Mouse (Mus musculus) MEL (cell line): ENCODE results near the gene Cdca5. TPM values are rescaled to one million over a fixed set of nuclear protein-coding genes. Genes with fewer than 3 reads are reported as not detected.

Experiments used
- DNase-seq: peaks from one replicate; pipeline ENCODE4 v3.0.0; 2011; ENCODE audit warnings: low read depth, low spot score
- H3K27ac ChIP-seq: 2 replicates; pipeline ENCODE4 v1.5.1; 2012; ENCODE audit warnings: low read depth, mild to moderate bottlenecking, control low read depth, low read length, moderate library complexity; ENCODE audit not compliant: control insufficient read depth
- H3K27me3 ChIP-seq, 2 experiments: fragments of 150-350 bp in 1 of 2; sonication (generic) in 1 of 2; 2 replicates each; pipeline ENCODE4 v1.6.1; 2012; ENCODE audit warnings: low read length in 2 of 2, mild to moderate bottlenecking in 2 of 2, improper control_type of control experiment in 1 of 2, moderate library complexity in 1 of 2; ENCODE audit not compliant: insufficient read depth in 2 of 2, control insufficient read depth in 1 of 2
- H3K36me3 ChIP-seq, 2 experiments: 2 replicates each; pipeline ENCODE4 v1.6.1; 2012 to 2014; ENCODE audit warnings: low read length in 2 of 2, improper control_type of control experiment in 1 of 2, inconsistent platforms in 1 of 2, mild to moderate bottlenecking in 1 of 2; ENCODE audit not compliant: insufficient read depth in 2 of 2, control insufficient read depth in 1 of 2
- H3K4me1 ChIP-seq, 2 experiments: fragments of 150-350 bp in 1 of 2; sonication (generic) in 1 of 2; 2 replicates each; pipeline ENCODE4 v1.6.1; 2012; ENCODE audit warnings: low read length in 2 of 2, improper control_type of control experiment in 1 of 2, mild to moderate bottlenecking in 1 of 2; ENCODE audit not compliant: insufficient read depth in 2 of 2, control insufficient read depth in 1 of 2
- H3K4me3 ChIP-seq, 2 experiments: fragments of 150-350 bp in 1 of 2; sonication (generic) in 1 of 2; 2 replicates each; pipeline ENCODE4 v1.5.1; 2012; ENCODE audit warnings: low read depth in 2 of 2, low read length in 2 of 2, mild to moderate bottlenecking in 2 of 2, moderate library complexity in 2 of 2, control low read depth in 1 of 2, improper control_type of control experiment in 1 of 2; ENCODE audit not compliant: control insufficient read depth in 1 of 2, insufficient read depth in 1 of 2
- H3K79me2 ChIP-seq: 2 replicates; pipeline ENCODE4 v1.6.1; 2012; ENCODE audit warnings: mild to moderate bottlenecking, low read length, moderate library complexity; ENCODE audit not compliant: control insufficient read depth, poor library complexity, insufficient read depth
- H3K9ac ChIP-seq: 2 replicates; pipeline ENCODE4 v1.6.1; 2012; ENCODE audit warnings: low read depth, mild to moderate bottlenecking, control low read depth, low read length, moderate library complexity; ENCODE audit not compliant: control insufficient read depth, poor library complexity, severe bottlenecking
- H3K9me3 ChIP-seq: fragments of 150-350 bp; sonication (generic); replicated peaks from 2 replicates; pipeline ENCODE4 v1.6.1; 2012; ENCODE audit warnings: mild to moderate bottlenecking, low read length, improper control_type of control experiment, moderate library complexity; ENCODE audit not compliant: insufficient read depth
- E2F4 ChIP-seq: IDR thresholded peaks from 2 replicates; pipeline ENCODE4 v1.6.1; 2011; ENCODE audit warnings: low read depth, low read length, improper control_type of control experiment, borderline replicate concordance
- EP300 ChIP-seq, 2 experiments: IDR thresholded peaks; 2 replicates each; pipeline ENCODE4 v1.6.1; 2011; ENCODE audit warnings: improper control_type of control experiment in 2 of 2, low read length in 2 of 2, low read depth in 1 of 2, mild to moderate bottlenecking in 1 of 2
- GATA1 ChIP-seq: IDR thresholded peaks from 2 replicates; pipeline ENCODE4 v1.6.1; 2011; ENCODE audit warnings: low read depth, low read length, improper control_type of control experiment
- JUND ChIP-seq: IDR thresholded peaks from 2 replicates; pipeline ENCODE4 v1.6.1; 2011; ENCODE audit warnings: low read depth, mild to moderate bottlenecking, improper control_type of control experiment, low read length
- MAFK ChIP-seq: IDR thresholded peaks from 2 replicates; pipeline ENCODE4 v1.6.1; 2011; ENCODE audit warnings: low read depth, mild to moderate bottlenecking, low read length, improper control_type of control experiment, borderline replicate concordance
- MAX ChIP-seq: IDR thresholded peaks from 2 replicates; pipeline ENCODE4 v1.6.1; 2011; ENCODE audit warnings: low read length, improper control_type of control experiment
- MAZ ChIP-seq: IDR thresholded peaks from 2 replicates; pipeline ENCODE4 v1.6.1; 2012; ENCODE audit warnings: low read depth, mild to moderate bottlenecking, inconsistent platforms, low read length, improper control_type of control experiment
- MEF2A ChIP-seq: IDR thresholded peaks from 2 replicates; pipeline ENCODE4 v1.6.1; 2014; ENCODE audit warnings: low read depth, mild to moderate bottlenecking, inconsistent platforms, low read length, improper control_type of control experiment; ENCODE audit not compliant: poor library complexity, insufficient replicate concordance, severe bottlenecking; ENCODE audit errors: extremely low read depth
- MXI1 ChIP-seq: IDR thresholded peaks from 2 replicates; pipeline ENCODE4 v1.6.1; 2011; ENCODE audit warnings: mild to moderate bottlenecking, low read depth, low read length, improper control_type of control experiment
- MYB ChIP-seq: IDR thresholded peaks from 2 replicates; pipeline ENCODE4 v1.6.1; 2011; ENCODE audit warnings: mild to moderate bottlenecking, low read depth, low read length, improper control_type of control experiment
- MYC ChIP-seq: IDR thresholded peaks from 2 replicates; pipeline ENCODE4 v1.6.1; 2011; ENCODE audit warnings: low read depth, mild to moderate bottlenecking, low read length, improper control_type of control experiment, moderate library complexity
- NRF1 ChIP-seq: IDR thresholded peaks from 2 replicates; pipeline ENCODE4 v1.6.1; 2014; ENCODE audit warnings: low read depth, mild to moderate bottlenecking, inconsistent platforms, low read length, improper control_type of control experiment, moderate library complexity; ENCODE audit not compliant: poor library complexity, insufficient read depth, severe bottlenecking
- RAD21 ChIP-seq: IDR thresholded peaks from 2 replicates; pipeline ENCODE4 v1.6.1; 2011; ENCODE audit warnings: mild to moderate bottlenecking, low read depth, low read length, improper control_type of control experiment
- RCOR1 ChIP-seq: IDR thresholded peaks from 2 replicates; pipeline ENCODE4 v1.6.1; 2012; ENCODE audit warnings: low read depth, mild to moderate bottlenecking, inconsistent platforms, low read length, improper control_type of control experiment
- SMC3 ChIP-seq: IDR thresholded peaks from 2 replicates; pipeline ENCODE4 v1.6.1; 2011; ENCODE audit warnings: low read depth, low read length, improper control_type of control experiment
- TAL1 ChIP-seq: IDR thresholded peaks from 2 replicates; pipeline ENCODE4 v1.6.1; 2012; ENCODE audit warnings: mild to moderate bottlenecking, inconsistent platforms, low read length, moderate library complexity, mixed read lengths
- TCF12 ChIP-seq: IDR thresholded peaks from 2 replicates; pipeline ENCODE4 v1.6.1; 2014; ENCODE audit warnings: low read depth, mild to moderate bottlenecking, inconsistent platforms, low read length, improper control_type of control experiment, moderate library complexity
- UBTF ChIP-seq: IDR thresholded peaks from 2 replicates; pipeline ENCODE4 v1.6.1; 2012; ENCODE audit warnings: low read depth, mild to moderate bottlenecking, inconsistent platforms, low read length, improper control_type of control experiment, moderate library complexity, borderline replicate concordance; ENCODE audit not compliant: insufficient read depth
- USF1 ChIP-seq: IDR thresholded peaks from 2 replicates; pipeline ENCODE4 v1.6.1; 2014; ENCODE audit warnings: low read depth, mild to moderate bottlenecking, inconsistent platforms, low read length, improper control_type of control experiment, moderate library complexity
- ZC3H11A ChIP-seq: IDR thresholded peaks from 2 replicates; pipeline ENCODE4 v1.6.1; 2012; ENCODE audit warnings: low read depth, mild to moderate bottlenecking, inconsistent platforms, low read length, improper control_type of control experiment
- ZKSCAN1 ChIP-seq: IDR thresholded peaks from 2 replicates; pipeline ENCODE4 v1.6.1; 2012; ENCODE audit warnings: low read depth, mild to moderate bottlenecking, inconsistent platforms, low read length, improper control_type of control experiment, moderate library complexity
- ZNF384 ChIP-seq: IDR thresholded peaks from 2 replicates; pipeline ENCODE4 v1.6.1; 2012; ENCODE audit warnings: low read depth, mild to moderate bottlenecking, inconsistent platforms, low read length, improper control_type of control experiment
- polyA plus RNA-seq, 2 experiments: library from polyadenylated mRNA; stranded (reverse) in 1 of 2; unstranded in 1 of 2; fragments of >175 nt in 1 of 2; fragments of >200 nt in 1 of 2; gene quantifications; 2 replicates each; pipeline versions ENCODE4 v1.2.1 to v1.2.4; 2012; ENCODE audit warnings: low replicate concordance in 2 of 2, low read depth in 1 of 2; ENCODE audit not compliant: insufficient read length in 2 of 2, insufficient read depth in 1 of 2, missing spikeins in 1 of 2
- total RNA-seq: library from RNA; depleted of rRNA; stranded (reverse); fragments of 300-350 nt; gene quantifications from 2 replicates; pipeline ENCODE4 v1.2.3, GENCODE M21; 2012

Cdca5 gene
- total and polyA plus RNA-seq, 3 experiments = 48.5 to 56.5 TPM; not detected in 1

DNA sequence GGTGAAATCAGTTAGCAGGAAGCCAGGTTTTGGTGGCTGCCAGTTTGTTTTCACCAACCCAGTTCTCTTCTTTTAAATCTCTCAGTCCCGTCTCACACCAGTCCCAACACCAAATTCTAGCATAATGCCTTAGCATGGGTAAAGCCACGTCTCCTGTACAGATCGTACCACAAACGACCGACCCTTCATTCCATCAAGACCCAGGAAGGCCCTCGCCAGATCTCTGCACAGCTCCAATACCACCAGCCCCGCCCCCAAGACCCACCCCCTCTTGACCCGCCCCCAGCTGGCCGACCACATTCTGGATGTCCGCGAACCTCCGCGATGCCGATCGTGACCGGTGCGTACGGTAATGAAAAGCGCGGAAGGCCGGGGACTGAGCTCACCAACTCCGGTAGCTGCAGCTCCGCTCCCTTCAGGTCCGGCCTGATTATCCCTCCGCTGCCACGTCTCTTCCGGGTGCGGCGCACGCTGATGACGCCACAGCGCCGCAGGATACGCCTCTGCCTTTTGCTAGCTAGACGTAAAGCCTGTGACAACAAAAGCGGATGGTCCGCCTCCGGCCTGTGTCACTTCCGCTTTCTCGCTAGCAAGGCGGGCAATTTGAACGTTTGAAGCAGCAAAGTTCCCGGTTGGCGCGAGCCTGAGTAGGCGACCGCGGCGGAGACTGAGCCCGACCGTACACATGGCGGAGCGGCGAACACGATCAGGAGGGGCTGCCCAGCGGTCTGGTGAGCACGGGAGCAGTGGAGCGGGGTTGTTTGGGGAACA is at the start of gene Cdca5, which contains the start of gene Zfpl1 (continued):
- TF ChIP-seq NRF1 = 0 out of 2 replicates have a peak, but pooled peaks have one; percentile 24
- no peak for TF ChIP-seq UBTF
- peak; percentile 67 for TF ChIP-seq TCF12

DNA sequence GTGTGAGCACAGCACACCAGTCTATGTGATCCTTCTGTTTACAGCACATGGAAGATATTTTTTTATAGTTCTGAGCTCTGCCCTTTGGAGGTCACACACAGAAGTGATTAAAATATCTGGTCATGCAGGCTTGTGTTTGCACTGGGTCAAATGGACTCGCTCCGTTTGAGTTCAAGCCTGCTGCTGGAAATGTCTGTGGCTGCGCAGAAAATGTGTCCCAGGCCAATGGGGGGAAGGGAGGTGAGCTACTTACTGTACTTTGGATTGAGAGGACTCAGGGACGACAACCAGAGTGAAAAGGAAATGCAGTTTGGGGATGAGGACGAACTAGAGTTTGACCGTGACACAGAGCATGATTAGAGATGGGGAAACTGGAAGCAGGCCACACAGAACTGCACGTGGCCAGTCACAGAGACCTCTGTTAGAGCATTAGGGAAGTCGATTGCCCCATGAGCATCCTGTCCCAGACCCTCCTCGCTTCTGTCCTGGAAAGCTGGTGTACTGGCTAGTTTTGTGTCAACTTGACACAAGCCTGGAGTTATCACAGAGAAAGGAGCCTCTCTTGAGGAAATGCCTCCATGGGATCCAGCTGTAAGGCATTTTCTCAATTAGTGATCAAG is 48.7 kb upstream of the Cdca5 start:
- Histone ChIP-seq H3K4me3 (no peak overlapping the region), H3K9ac (no peak overlapping the region), H3K27ac (no peak overlapping the region), H3K79me2 (no peaks in the 10 kb centered on the region), H3K9me3 (no peaks in the 10 kb centered on the region), H3K27me3 (no peaks in the 10 kb centered on the region; a peak in 1 of 4 replicates), H3K36me3 (peaks cover 0 to 3% of the 10 kb centered on the region in 2 experiments; a peak in 2 of 4 replicates), H3K4me1 (peaks cover 0 to 3% of the 10 kb centered on the region in 2 experiments; a peak in 3 of 4 replicates)
- TF ChIP-seq MAX = no peak
- TF ChIP-seq ZC3H11A = no peak
- TF ChIP-seq EP300 (IDR thresholded peaks at IDR 0.05; ENCODE audit: low read depth in 1 of 2, low read length in 2 of 2) = no peak
- no peak for TF ChIP-seq UBTF
- TF ChIP-seq MYB = no peak
- no peak for TF ChIP-seq MAZ
- TF ChIP-seq ZKSCAN1 = no peak
- no peak for TF ChIP-seq MYC
- TF ChIP-seq SMC3 = no peak
- TF ChIP-seq JUND = no peak
- DNase-seq = no peak

DNA sequence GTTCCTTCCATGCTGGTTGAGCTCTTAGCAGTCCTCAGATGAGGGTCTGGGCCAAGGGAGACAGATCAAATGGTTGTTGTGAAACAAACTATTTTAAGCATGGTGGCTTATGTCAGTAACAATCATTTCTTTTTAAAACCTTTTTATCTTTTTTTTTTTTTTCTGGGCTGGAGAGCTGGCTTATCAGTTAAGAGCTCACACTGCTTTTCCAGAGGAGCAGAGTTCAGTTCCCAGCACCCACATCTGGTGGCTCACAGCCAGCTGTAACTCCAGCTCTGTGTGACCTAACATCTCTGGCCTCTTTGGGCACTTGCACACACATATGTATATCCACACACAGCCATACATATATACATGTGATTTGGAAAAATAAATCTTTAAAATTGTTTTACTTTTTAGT is 47.1 kb upstream of the Cdca5 start:
- peaks cover 0 to 3% of the 10 kb centered on the region in 2 experiments; a peak in 2 of 4 replicates for H3K36me3 ChIP-seq
- peak; percentile 38 for DNase-seq
- H3K4me1 ChIP-seq = peaks cover 0 to 3% of the 10 kb centered on the region in 2 experiments; a peak in 2 of 4 replicates
- no peak overlapping the region for H3K4me3 ChIP-seq
- H3K27me3 ChIP-seq = no peaks in the 10 kb centered on the region; a peak in 1 of 4 replicates
- H3K79me2 ChIP-seq = no peaks in the 10 kb centered on the region
- no peak overlapping the region for H3K27ac ChIP-seq
- no peak overlapping the region for H3K9ac ChIP-seq
- TF ChIP-seq TAL1 (no peak), MAFK (no peak), GATA1 (peak; percentile 42), MXI1 (no peak), EP300 (IDR thresholded peaks at IDR 0.05; ENCODE audit: low read depth in 1 of 2, low read length in 2 of 2) (peak in 1 of 2 experiments; percentile 10; a peak in 1 of 4 replicates), MEF2A (no peak), E2F4 (no peak), ZC3H11A (no peak), USF1 (no peak), RAD21 (no peak), ZNF384 (peak; percentile 76), RCOR1 (peak; percentile 49; the same call in 1 of the 2 replicates)
- H3K9me3 ChIP-seq = no peaks in the 10 kb centered on the region
